Mouse (Mus musculus): ENCODE measurements around the gene Ptprs.

Gene Ptprs

DNA sequence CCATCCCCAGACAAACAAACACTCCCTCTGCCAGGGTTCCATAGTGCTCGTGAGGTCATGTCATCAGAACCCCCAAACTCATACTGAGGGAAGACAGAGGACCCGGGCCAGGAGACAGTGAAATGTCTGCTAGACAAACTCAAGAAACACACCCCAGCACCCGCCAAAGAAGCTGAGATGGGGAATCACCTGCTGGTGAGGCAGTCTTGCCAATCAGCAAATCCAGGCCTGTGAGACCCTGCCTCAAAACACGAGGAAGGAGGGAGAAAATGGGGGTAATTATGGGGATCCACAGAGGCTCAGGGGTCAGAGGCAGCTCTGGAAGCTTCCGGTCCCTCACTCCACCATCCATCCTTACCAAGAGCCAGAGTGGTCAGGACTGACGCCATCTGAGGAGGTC lies 9.5 kb downstream of the Ptprs start:
- DNase-seq = no peak

DNA sequence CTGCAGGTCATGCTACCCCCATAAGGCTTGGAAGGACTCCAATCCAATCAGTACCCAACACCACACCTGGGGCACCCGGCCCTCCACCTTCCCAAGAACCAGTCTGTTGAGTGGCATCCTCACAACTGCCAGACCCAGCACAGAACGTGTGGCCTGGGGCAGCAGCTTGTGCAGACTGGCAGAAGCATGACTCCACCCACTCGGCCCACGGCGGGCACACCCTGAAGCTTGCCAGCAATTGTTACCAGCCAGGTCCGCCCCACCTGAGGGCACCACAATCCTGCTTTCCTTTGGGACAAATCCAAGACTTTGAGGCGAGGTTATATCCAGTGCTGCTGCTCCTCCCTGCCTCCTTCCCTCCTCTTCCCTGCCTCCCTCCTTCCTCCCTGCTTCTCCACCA lies 11.5 kb downstream of the Ptprs start:
- DNase-seq = no peak

DNA sequence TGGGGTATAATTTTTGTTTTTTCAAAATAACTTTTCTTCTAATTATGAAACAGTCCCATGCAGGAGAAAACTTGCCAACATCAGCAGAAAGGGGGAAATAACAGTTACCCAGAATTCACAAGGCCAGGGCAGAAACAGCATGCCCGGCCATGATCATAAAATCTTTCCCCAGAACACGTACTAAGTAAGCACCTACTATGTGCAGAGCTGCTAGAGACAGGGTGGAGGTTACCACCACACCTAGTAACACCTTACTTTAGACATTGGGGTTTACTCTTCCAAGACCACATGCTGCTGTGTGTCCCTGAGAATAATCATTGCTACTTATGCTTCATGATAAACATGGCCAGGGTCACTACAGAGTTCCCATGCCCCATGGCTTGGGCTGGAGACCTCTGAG lies 11.9 kb downstream of the Ptprs start:
- DNase-seq = no peak

DNA sequence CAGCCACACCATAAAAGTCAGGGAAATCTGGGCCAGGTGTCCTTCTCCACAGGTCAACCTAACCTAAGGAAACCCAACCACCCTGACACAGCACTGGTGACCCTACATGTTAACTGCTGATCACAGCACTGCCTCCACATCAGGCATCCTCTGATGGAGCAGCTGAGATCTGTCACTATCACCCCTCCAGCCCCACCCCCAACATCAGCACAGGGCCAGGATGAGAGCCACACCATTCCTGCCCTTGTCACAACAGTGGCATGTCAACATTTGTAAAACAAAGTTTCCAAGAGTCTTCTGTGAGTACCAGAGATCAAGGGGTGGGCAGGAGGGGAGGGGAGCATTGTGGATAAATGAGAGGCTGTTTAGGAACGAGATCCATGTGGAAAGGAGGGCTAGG lies 12.8 kb downstream of the Ptprs start:
- no peak for DNase-seq

DNA sequence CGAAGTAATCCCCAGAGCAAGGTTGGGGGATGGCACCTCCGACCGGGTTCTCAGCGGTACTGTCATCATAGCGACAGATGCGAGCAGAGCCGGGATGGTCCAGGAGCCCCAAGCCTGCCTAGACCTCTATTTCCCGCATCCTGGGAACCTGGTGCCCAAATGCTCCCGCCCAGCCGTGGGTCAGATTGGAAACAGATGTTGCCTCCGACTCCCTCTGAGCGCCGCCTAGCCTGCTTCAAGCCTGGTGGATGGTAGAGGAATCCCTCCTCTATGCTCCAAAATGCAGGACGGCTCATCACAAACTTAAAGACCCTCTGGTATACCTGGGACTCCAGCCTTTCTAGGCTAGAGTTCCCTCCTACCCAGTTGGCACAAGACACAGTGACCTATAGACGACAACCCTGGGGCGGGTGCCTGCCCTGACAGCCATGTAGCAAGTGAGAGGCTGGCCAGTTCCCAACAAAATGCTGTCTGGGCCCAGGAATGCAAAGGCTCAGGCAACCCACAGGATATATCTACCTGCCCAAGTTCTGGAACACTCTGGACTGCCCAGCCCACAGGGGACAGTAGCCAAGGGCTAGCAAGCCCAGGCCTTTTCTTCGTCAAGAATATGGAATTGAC lies 13.3 kb downstream of the Ptprs start:
- no peak for DNase-seq

DNA sequence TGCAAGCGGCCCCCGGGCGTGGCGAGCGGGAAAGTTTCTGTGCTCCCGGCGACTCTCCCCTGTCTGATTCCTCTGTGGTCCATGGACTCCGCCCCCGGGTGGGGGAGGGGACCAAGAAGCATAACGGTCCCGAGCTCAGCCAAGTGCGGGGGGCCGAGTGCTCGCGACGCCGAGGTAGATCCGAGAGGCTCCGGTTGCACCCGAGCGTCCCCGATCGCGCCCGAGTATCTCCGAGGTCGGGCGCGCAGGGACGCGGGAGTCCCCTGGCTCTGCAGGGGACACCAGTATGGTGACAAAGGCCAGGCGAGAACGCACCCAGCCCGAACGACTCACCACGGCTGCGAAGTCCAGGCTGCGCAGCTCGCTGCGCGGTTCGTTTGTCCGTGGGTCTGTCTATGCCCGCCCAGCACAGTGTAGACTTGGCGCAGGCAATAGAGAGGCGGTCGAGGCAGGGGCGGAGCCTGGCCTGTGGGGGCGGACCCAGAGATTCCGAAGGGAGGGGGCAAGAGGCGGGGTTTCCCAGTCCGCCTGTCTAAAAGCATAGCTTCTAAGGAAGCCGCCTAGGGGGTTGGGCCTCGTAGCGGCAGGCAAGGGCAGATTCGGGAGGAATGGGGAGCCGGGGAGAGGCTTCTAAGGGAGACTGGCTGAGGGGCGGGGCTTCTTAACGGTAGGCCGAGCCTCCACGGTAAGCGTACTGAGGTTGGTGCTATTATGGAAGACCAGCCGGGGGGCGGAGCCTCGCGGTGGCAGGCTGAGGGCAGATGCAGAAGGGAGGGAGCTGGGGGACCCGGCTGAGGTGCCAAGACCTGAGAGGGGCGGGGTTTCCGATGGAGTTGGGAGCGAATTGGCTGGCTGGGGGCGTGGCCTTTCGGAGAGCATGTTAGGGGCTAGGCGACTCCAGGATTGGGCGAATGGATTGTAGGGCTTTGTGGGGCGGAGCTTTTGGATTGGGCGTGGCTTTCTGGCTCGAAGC lies 14.2 kb downstream of the Ptprs start:
- peak; percentile 100 for DNase-seq

DNA sequence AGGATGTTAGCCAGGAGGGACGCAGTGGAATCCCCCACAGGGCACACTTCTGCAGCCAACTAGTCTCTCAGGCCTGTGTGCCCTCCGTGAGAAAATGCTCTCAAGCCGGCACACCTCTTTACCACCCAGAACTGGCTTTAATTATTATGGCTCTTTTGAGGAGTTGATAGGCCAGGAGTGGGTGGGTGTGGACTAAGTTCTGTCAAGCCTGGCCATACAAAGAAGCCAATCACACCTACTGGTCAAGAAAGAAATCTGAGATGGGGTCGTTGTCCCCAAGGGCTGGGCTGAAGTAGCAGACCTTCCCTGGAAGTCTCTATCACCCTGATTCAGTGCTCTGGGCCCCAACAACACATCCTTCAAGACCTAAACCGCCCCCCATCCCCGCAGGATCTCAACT lies 15.4 kb downstream of the Ptprs start:
- no peak for DNase-seq

DNA sequence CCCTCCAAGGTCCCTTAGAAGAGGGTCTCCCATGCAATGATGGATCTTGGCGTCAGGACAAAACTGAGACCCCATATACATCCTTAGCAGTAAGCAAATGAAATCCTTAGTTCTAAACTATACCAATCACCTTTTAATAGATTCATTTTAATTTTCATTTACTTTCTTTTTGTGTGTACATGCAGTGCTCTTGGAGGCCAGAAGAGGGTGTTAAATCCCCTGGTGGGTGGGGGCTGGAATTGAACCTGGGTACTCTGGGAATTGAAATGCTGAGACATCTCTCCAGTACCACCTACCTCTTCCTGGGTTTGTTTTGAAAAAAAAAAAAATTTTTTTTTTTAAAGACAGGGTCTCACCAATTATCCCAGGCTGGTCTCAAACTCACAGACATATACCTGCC lies 18.8 kb downstream of the Ptprs start:
- DNase-seq = no peak

DNA sequence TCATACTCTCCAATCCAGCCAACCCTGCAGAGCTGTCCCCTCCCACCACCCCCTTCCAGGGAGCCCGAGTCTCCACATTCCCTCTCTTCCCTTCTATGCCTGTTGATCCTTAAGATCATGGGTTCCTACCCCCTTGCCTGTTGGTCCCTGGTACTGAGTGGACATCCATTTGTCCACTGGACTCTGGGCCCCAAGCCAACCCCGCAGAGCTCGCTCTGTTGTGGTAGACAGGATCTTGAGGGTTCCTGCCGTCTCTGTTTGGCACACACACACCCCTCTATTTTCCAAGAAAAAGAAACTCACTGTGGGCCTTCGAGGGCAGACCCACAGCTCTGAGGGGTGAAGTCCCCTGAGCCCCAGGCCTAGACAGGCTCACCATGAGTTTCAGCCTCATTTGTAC lies 19.9 kb downstream of the Ptprs start:
- DNase-seq = no peak

DNA sequence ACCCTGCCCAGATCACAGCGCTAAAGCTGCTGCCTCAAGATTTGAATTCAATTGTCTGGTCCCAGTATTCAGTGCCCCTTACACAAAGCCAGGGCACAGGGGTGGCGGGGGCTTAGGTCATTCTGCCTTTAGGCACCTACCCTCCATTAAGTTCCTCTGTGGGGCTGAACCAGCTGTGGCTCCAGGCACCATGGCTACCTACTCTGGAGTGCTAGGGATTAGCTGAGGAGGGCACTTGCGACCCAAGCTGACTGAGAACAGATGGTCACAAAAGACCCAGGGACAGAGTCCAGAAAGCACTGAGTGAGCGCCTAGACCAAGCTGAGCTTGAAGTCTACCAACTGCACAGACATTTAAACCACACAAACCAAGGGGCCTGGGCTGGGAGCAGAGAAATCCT lies 22.6 kb downstream of the Ptprs start:
- DNase-seq = no peak

DNA sequence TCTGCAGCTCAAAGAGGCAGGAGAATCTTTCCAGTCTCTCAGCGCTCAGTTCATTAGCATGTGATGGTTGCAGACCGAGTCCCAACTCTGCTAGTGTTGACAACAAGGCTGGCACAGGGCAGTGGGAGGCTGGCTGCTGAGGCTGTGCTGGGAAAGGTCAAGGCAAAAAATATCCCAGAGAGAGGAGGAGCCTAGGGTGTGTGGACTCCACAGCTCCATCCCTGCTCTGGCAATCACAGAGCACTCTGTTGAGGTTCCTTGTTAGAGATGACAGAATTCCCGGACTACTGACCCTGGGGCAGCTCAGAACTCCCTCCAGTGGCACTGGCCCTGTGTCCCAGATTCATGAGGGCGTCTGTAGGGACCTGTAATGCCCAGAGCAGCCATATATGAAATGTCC lies 23.0 kb downstream of the Ptprs start:
- no peak for DNase-seq

DNA sequence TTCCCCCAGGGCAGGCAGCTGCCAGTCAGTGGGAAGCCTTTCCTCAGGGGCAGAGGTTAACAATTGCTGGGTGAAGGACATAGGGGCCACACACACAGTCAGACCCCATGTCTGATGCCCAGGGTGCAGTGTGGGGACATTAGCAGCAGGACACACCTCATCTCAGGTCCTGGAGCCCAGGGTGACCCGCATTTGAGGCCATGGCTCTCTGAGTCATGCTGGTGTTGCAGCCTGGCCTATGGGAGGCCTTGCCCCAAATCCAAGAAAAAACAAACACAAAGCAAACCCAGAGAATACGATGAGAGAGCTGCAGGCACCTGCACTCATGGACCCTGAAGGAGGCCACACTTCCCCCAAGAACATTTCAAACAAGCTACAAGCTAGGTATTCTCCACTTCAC lies 28.6 kb downstream of the Ptprs start:
- DNase-seq = no peak

DNA sequence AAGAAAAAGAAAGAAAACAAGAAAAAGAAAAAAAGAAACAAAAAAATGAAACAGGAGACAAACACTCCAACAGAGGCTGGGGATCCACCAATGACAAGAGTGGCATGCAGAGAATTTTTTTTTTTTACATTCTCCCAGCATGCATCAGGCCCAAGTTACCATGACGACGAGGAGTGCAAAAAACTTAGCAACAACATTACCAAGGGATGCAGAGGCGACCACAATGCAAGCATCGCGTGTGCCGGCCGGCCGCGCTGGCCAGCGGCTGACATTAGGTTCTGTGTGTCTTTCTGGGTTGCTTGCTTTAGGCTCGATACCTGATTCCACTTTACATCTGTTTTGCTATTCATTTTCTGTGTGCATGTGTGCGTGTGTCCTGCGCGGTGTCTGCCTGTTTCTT lies 30.9 kb downstream of the Ptprs start:
- peak; percentile 34 for DNase-seq

DNA sequence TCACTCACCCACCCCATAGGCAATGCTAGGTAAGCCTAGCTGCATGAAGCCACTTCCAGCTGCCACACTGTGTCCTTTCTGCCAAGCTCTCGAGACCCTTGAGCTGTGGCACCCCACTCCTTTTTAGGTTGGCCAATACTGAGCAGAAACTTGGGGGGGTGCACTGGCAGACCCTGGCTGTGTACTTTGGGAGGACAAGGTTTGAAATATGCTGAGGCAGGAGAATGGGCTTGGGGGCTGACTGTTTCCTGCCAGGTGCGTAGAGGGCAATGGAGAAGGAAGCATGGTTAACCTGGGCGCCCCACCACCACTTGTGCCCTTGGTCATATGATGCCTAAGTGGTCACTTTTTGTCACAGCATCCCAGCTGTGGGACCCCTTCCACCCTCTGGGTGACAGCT lies 31.5 kb downstream of the Ptprs start:
- no peak for DNase-seq

DNA sequence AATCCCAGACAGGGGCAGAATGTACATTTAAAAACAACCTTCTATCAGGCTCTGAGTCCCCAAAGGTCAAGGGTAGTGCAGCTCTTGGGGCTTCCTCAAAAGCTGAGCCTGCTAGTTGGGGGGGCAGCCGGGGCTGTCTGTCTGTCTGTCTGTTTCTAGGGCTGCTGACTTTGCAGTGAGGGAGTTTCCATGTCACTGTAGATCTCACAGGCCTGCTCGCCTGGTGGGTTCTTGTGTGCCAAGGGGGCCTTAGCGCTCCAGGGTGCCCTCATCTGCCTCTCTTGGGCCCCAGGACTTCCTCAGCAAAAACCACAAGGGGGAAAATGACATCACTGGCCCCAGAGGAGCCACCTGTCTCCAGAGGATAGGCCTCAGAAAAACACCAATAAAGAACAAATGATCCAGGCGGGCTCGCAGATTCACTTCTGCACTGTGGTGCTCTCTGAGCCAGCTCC lies 32.9 kb downstream of the Ptprs start:
- DNase-seq = no peak

DNA sequence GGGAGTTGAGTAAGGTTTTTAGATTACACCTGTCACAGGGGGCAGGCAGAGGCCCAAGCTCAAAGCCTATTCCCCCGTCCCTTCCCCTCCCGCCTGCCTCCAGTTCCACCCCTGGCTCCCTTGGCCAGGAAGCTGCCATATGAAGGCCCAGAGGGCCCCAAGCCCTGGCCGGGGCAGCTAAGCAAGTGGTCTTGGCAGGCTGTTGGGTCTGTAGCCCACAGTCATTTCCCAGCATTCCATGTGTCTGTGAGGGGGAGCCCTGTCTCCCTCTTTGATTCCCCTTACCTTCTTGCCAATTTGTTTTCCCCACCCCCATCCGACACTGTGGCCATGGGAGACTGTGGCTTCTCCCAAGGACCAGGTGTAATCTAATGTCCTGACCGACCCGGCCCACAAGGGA lies 34.0 kb downstream of the Ptprs start:
- no peak for DNase-seq

DNA sequence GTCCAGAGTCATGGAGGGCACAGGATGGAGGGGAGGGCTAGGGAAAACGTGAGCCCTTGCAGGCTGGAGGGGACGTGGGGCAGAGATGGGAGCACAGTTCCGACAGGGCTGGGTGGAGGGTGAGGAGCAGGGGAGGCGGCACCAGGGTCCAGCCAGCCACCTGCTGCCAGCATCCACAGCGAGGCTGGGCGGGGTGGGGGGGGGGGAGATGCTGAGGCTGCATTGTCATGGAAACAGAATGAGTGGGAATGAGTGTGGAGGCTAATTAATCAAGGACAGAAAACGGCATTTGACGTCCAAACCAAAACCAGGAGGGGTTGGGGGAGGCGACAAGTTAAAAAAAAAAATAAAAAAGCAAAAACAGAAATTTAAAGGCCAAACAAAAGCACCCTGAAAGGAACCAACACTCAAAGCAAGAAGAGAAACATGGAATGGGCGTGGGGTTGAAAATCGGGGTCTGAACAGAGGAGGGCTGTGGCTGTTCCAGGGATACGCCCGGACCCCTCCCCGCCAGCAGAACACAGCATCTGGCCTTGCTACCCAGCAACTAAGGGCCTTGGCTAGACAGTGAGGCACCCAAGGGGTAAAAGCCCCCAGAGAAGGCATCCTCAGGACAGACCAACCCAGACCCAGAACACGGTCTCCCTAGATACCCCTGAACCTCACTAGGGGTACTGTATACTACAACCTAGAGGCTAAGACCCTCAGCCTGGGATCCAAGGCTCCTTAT lies 36.4 kb downstream of the Ptprs start:
- DNase-seq = no peak

DNA sequence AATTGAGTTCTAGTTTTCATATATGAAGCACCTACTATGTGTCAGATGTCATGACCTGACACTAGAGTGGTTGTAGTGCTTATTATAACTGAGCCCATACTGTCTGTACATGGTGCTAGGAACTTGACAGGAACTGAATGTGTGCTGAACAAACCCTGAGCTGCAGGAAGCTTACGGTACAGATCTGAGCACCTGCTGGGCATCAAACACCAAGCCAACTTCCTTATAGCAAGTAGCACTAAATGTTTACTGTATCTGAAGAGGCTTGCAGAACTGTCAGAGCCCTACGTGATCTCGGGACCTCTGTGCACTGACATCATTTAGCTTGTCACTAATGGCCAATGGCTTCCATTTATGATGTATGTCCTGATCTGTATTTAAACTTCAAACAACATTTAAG lies 44.7 kb downstream of the Ptprs start:
- DNase-seq = no peak

DNA sequence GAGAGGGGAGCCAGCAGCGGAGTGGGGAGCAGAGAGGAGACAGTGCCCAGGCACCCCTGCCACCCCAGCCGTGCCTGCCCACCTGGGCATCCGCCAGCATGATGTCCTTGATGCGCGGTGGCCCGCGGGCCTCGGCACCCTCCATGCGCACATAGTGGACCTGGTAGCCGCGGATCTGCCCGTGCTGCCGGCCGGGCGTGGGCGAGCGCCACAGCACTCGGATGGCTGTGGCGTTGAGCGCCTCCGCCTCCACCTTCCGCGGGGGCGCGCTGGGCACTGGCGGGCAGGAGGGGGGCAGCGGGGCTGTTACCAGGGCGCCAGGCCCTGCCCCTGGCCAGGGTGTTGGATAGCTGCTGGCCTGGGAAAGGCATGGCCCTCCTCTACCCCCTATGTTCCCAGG lies 48.4 kb downstream of the Ptprs start:
- DNase-seq = no peak

DNA sequence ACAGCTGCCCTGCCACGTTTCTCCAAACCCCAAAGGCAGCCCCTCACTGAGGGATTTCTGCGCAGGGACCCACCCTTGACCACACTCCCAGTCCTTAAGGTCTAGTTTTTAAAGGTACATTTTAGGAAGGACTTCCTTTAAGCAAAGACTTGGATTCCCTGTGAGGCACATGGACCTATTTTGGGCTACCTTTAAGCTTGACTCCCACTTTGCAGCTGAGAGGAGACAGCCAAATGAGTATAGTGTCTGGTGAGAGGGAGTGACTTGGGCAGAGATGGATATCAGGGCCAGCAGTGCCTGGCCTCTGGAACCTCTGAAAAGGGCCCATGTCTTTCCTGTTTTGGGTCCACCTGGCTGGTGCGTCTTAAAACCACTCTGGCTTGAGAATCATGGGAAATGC lies 50.3 kb downstream of the Ptprs start:
- DNase-seq = no peak

DNA sequence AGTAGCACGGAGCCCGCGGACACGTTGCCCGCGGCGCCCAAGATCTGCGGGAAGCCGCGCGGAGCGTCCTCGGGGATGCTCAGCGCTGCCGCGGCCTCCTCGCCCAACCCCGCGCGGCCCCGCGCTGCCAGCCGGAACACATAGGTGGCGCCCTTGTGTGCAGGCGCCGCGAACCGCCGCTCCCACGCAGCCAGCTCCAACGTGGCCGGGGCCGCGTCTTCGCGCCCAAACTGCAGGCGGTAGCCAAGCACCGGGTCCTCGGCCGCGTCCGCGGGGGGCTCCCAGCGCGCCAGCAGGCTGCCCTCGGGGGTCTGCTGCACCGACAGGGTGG lies 50.7 kb downstream of the Ptprs start:
- DNase-seq = peak; percentile 84

DNA sequence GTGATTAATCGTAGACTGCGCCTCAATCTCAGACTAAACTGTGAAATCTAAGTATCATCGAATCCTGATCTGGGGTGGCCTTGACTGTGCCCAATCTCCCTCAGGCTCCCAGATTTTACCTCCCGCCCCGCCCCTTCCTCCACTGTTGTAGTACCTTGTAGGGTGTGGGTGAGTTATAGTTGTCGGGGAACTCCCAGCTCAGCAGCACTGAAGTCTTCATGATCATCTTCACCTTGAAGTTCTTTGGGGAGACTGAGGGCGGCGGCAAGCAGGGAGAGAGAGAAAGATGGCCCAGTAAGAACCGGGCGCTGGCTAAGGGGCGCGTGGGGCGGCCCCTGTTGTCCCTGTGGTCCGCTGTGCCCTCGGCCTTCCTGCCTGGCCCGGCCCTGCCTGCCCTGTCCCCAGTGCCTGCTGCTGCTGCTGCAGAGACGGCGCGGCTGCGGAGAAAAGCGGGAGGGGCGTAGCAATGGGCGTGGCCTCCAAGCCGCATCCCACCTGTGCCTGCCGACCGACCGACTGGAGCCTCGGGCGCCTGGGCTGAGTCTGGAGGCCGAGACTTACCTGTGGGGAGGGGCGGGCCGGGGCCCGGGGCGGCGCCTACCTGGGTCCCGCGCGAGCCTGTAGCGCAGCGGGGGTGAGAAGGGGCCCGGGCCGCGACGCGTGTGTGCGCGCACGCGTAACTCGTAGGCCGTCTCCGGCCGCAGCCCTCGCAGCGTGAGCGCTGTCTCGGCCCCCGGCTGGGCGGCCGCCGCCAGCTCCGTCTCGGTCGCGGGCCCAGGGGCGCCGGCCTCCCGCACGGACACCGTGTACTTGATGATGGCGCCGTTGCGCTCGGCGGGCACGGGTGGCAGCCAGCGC lies 51.3 kb downstream of the Ptprs start:
- DNase-seq = peak; percentile 83

DNA sequence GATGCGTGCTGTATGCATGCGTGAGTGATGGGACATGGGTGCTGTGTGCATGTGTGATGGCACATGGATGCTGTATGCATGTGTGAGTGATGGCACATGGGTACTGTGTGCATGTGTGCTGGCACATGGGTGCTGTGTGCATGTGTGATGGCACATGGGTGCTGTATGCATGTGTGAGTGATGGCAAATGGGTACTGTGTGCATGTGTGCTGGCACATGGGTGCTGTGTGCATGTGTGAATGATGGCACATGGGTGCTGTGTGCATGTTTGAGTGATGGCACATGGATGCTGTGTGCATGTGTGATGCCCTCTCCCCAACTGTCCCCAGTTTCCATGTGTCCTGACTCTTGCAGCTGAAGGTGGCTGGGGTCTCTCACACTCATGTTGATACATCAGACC lies 56.3 kb downstream of the Ptprs start:
- no peak for DNase-seq
